Mouse (Mus musculus) brain, embryonic 18.5 days (tissue): ENCODE data around the gene Atp6v1e2.

Source experiments
- DNase-seq: peaks from one replicate; pipeline ENCODE4 v3.0.0-alpha.2; 2012; ENCODE audit warnings: low read depth, low spot score

Gene Atp6v1e2

GRCm38 (mm10) chr17:86917048-86917447 lies 30.6 kb downstream of the Atp6v1e2 start, which contains the start of gene Tmem247:
Gene Tmem247, plus strand, starts transcription at chr17:86917348.
- DNase-seq = no peak

GRCm38 (mm10) chr17:86915540-86915939 lies 32.2 kb downstream of the Atp6v1e2 start:
- DNase-seq = no peak

- no peak for DNase-seq
Observed at GRCm38 (mm10) chr17:86913003-86913607, 34.6 kb downstream of the Atp6v1e2 start.

GRCm38 (mm10) chr17:86911261-86911660 lies 36.4 kb downstream of the Atp6v1e2 start:
- DNase-seq = no peak

GRCm38 (mm10) chr17:86909733-86910495 lies 37.8 kb downstream of the Atp6v1e2 start:
- no peak for DNase-seq

- DNase-seq = no peak
Observed at GRCm38 (mm10) chr17:86908316-86908715, 39.4 kb downstream of the Atp6v1e2 start.

- no peak for DNase-seq
Observed at GRCm38 (mm10) chr17:86907092-86907491, 40.6 kb downstream of the Atp6v1e2 start.

GRCm38 (mm10) chr17:86906601-86907000 lies 41.1 kb downstream of the Atp6v1e2 start:
- no peak for DNase-seq

- DNase-seq = peak; percentile 57
Observed at GRCm38 (mm10) chr17:86906136-86906461, 41.6 kb downstream of the Atp6v1e2 start.

GRCm38 (mm10) chr17:86905297-86906135 lies 42.2 kb downstream of the Atp6v1e2 start:
- peak; percentile 37 for DNase-seq

- DNase-seq = no peak
Observed at GRCm38 (mm10) chr17:86904206-86904605, 43.5 kb downstream of the Atp6v1e2 start.

GRCm38 (mm10) chr17:86903596-86903995 lies 44.1 kb downstream of the Atp6v1e2 start:
- DNase-seq = no peak

- no peak for DNase-seq
Observed at GRCm38 (mm10) chr17:86902399-86903067, 45.2 kb downstream of the Atp6v1e2 start.

GRCm38 (mm10) chr17:86900564-86900963 lies 47.1 kb downstream of the Atp6v1e2 start:
- DNase-seq = no peak

- no peak for DNase-seq
Observed at GRCm38 (mm10) chr17:86899821-86900220, 47.9 kb downstream of the Atp6v1e2 start.

- no peak for DNase-seq
Observed at GRCm38 (mm10) chr17:86897486-86898165, 50.1 kb downstream of the Atp6v1e2 start.

GRCm38 (mm10) chr17:86895191-86895590 lies 52.5 kb downstream of the Atp6v1e2 start:
- DNase-seq = no peak
